Mouse (Mus musculus) liver, embryonic 16.5 days (tissue): ENCODE data around the gene Ubash3b. TPM values are rescaled to one million over a fixed set of nuclear protein-coding genes. Genes with fewer than 3 reads are reported as not detected.

Source experiments
- ATAC-seq: fragments of 200-750 bp; cut with Nextera tagmentation; 2 replicates; pipeline ENCODE4 v1.8.0; 2017; ENCODE audit warnings: low read depth, mild to moderate bottlenecking, moderate number of reproducible peaks, moderate library complexity
- H3K27ac ChIP-seq: fragments of 300-500 bp; sonication (generic); 2 replicates; pipeline ENCODE4 v1.5.1; 2014; ENCODE audit warnings: mild to moderate bottlenecking, low read length
- H3K27me3 ChIP-seq: fragments of 300-500 bp; sonication (generic); 2 replicates; pipeline ENCODE4 v1.6.1; 2014; ENCODE audit warnings: low read depth, low read length, mixed read lengths; ENCODE audit not compliant: control insufficient read depth, insufficient read depth
- H3K36me3 ChIP-seq: fragments of 300-500 bp; sonication (generic); 2 replicates; pipeline ENCODE4 v1.6.1; 2014; ENCODE audit warnings: mild to moderate bottlenecking; ENCODE audit not compliant: control insufficient read depth, insufficient read depth
- H3K4me1 ChIP-seq: fragments of 300-500 bp; sonication (generic); 2 replicates; pipeline ENCODE4 v1.6.1; 2014; ENCODE audit warnings: low read depth, low read length, mixed read lengths; ENCODE audit not compliant: control insufficient read depth
- H3K4me2 ChIP-seq: fragments of 300-500 bp; sonication (generic); 2 replicates; pipeline ENCODE4 v1.6.1; 2014; ENCODE audit warnings: low read depth, low read length, mixed read lengths
- H3K4me3 ChIP-seq: fragments of 300-500 bp; sonication (generic); 2 replicates; pipeline ENCODE4 v1.5.1; 2014; ENCODE audit warnings: low read depth, mild to moderate bottlenecking, low read length
- H3K9ac ChIP-seq: fragments of 300-500 bp; sonication (generic); 2 replicates; pipeline ENCODE4 v1.6.1; 2014; ENCODE audit warnings: low read depth, low read length
- H3K9me3 ChIP-seq: fragments of 300-500 bp; sonication (generic); replicated peaks from 2 replicates; pipeline ENCODE4 v1.6.1; 2016; ENCODE audit warnings: low read length; ENCODE audit not compliant: control insufficient read depth
- WGBS: fragments of 180-500 bp; shearing (Covaris S2); extraction: QIAGEN DNeasy Blood & Tissue Kit; methylation state at CpG from one replicate; pipeline ENCODE4 v1.1.7; 2014; ENCODE audit not compliant: insufficient replicate concordance; 5-methylcytosine and 5-hydroxymethylcytosine counted together
- polyA plus RNA-seq: library from polyadenylated mRNA; unstranded; fragments of >200 nt; fragmentation: Nextera tagmentation; extraction: Ambion mirVana; gene quantifications from 2 replicates; pipeline ENCODE4 v1.2.1, GENCODE M21; 2015

Gene Ubash3b
- polyA plus RNA-seq, 1 experiment from 2014 or later: 4.7 TPM

GRCm38 (mm10) chr9:41172426-41172825 is 10.9 kb upstream of the Ubash3b start:
- no peaks in the 10 kb centered on the region; the same call in 1 of the 2 replicates for H3K27me3 ChIP-seq
- no peak overlapping the region for H3K9ac ChIP-seq
- peak; percentile 60; the same call in 1 of the 2 replicates for ATAC-seq
- 36% methylated on average over 8 of the region's 8 CpGs for WGBS
- no peaks in the 10 kb centered on the region for H3K9me3 ChIP-seq
- H3K4me2 ChIP-seq: peak overlapping the region; percentile 31; the same call in 1 of the 2 replicates
- H3K27ac ChIP-seq: no peak overlapping the region
- peaks cover 20% of the 10 kb centered on the region for H3K4me1 ChIP-seq
- H3K36me3 ChIP-seq: no peaks in the 10 kb centered on the region
- H3K4me3 ChIP-seq: no peak overlapping the region

- Histone ChIP-seq H3K9ac (no peak overlapping the region), H3K9me3 (no peaks in the 10 kb centered on the region), H3K4me2 (no peak overlapping the region), H3K4me1 (peaks cover 20% of the 10 kb centered on the region), H3K27ac (no peak overlapping the region), H3K36me3 (no peaks in the 10 kb centered on the region), H3K27me3 (no peaks in the 10 kb centered on the region; the same call in 1 of the 2 replicates), H3K4me3 (no peak overlapping the region)
- ATAC-seq: no peak
- WGBS: 13% methylated on average over 8 of the region's 8 CpGs
Measured at GRCm38 (mm10) chr9:41170026-41170425, 8.5 kb upstream of the Ubash3b start.

- H3K4me3 ChIP-seq: no peak overlapping the region
- no peak overlapping the region for H3K27ac ChIP-seq
- H3K36me3 ChIP-seq: no peaks in the 10 kb centered on the region
- no peak overlapping the region for H3K9ac ChIP-seq
- H3K4me2 ChIP-seq: no peak overlapping the region
- no peaks in the 10 kb centered on the region for H3K9me3 ChIP-seq
- H3K27me3 ChIP-seq: no peaks in the 10 kb centered on the region
- 28% methylated on average over 2 of the region's 2 CpGs for WGBS
- peaks cover 20% of the 10 kb centered on the region for H3K4me1 ChIP-seq
- no peak for ATAC-seq
Measured at GRCm38 (mm10) chr9:41168656-41169055, 7.2 kb upstream of the Ubash3b start.

- no peak overlapping the region for H3K4me3 ChIP-seq
- no peaks in the 10 kb centered on the region for H3K9me3 ChIP-seq
- H3K4me1 ChIP-seq: peaks cover 18% of the 10 kb centered on the region
- H3K36me3 ChIP-seq: no peaks in the 10 kb centered on the region
- no peak overlapping the region for H3K4me2 ChIP-seq
- no peak overlapping the region for H3K9ac ChIP-seq
- ATAC-seq: no peak
- 77% methylated on average over 6 of the region's 6 CpGs for WGBS
- H3K27me3 ChIP-seq: no peaks in the 10 kb centered on the region
- H3K27ac ChIP-seq: no peak overlapping the region
Measured at GRCm38 (mm10) chr9:41168206-41168605, 6.7 kb upstream of the Ubash3b start.

- no peak overlapping the region for H3K4me2 ChIP-seq
- WGBS: 14% methylated on average over 10 of the region's 10 CpGs
- H3K27ac ChIP-seq: no peak overlapping the region
- ATAC-seq: 0 out of 2 replicates have a peak, but pooled peaks have one; percentile 19
- H3K27me3 ChIP-seq: no peaks in the 10 kb centered on the region
- H3K4me1 ChIP-seq: peaks cover 7% of the 10 kb centered on the region; the same call in 1 of the 2 replicates
- no peak overlapping the region for H3K9ac ChIP-seq
- H3K4me3 ChIP-seq: no peak overlapping the region
- no peaks in the 10 kb centered on the region for H3K9me3 ChIP-seq
- no peaks in the 10 kb centered on the region for H3K36me3 ChIP-seq
Measured at GRCm38 (mm10) chr9:41166886-41167285, 5.4 kb upstream of the Ubash3b start.

- ATAC-seq: no peak
- H3K4me3 ChIP-seq: no peak overlapping the region
- no peak overlapping the region for H3K9ac ChIP-seq
- peaks cover 4% of the 10 kb centered on the region for H3K4me1 ChIP-seq
- H3K27me3 ChIP-seq: no peaks in the 10 kb centered on the region; the same call in 1 of the 2 replicates
- no peaks in the 10 kb centered on the region for H3K36me3 ChIP-seq
- no peak overlapping the region for H3K4me2 ChIP-seq
- H3K9me3 ChIP-seq: no peaks in the 10 kb centered on the region
- H3K27ac ChIP-seq: no peak overlapping the region
- WGBS: 41% methylated on average over 4 of the region's 4 CpGs
Measured at GRCm38 (mm10) chr9:41162363-41162762, 866 bp upstream of the Ubash3b start.

GRCm38 (mm10) chr9:41160536-41161176 is 841 bp downstream of the Ubash3b start:
- H3K4me1 ChIP-seq: peaks cover 13% of the 10 kb centered on the region
- no peak for ATAC-seq
- WGBS: 27% methylated on average over 7 of the region's 7 CpGs
- H3K4me2 ChIP-seq: no peak overlapping the region
- no peak overlapping the region for H3K9ac ChIP-seq
- peaks cover 12% of the 10 kb centered on the region for H3K27me3 ChIP-seq
- H3K27ac ChIP-seq: peak overlapping the region; percentile 3; the same call in 1 of the 2 replicates
- H3K36me3 ChIP-seq: no peaks in the 10 kb centered on the region
- H3K9me3 ChIP-seq: no peaks in the 10 kb centered on the region
- no peak overlapping the region for H3K4me3 ChIP-seq

- H3K9me3 ChIP-seq: no peaks in the 10 kb centered on the region
- peaks cover 13% of the 10 kb centered on the region for H3K4me1 ChIP-seq
- H3K27ac ChIP-seq: no peak overlapping the region
- H3K36me3 ChIP-seq: no peaks in the 10 kb centered on the region
- H3K4me2 ChIP-seq: no peak overlapping the region
- H3K4me3 ChIP-seq: no peak overlapping the region
- ATAC-seq: no peak
- no peak overlapping the region for H3K9ac ChIP-seq
- peaks cover 12% of the 10 kb centered on the region for H3K27me3 ChIP-seq
- 74% methylated on average over 2 of the region's 2 CpGs for WGBS
Measured at GRCm38 (mm10) chr9:41159223-41159622, 2.3 kb downstream of the Ubash3b start.

- H3K4me1 ChIP-seq: peaks cover 13% of the 10 kb centered on the region
- peak overlapping the region; percentile 57; the same call in 1 of the 2 replicates for H3K27ac ChIP-seq
- 24% methylated on average over 15 of the region's 15 CpGs for WGBS
- H3K4me2 ChIP-seq: peak overlapping the region; percentile 89
- peak overlapping the region; percentile 77 for H3K4me3 ChIP-seq
- H3K27me3 ChIP-seq: peaks cover 12% of the 10 kb centered on the region
- no peak for ATAC-seq
- no peaks in the 10 kb centered on the region for H3K9me3 ChIP-seq
- H3K9ac ChIP-seq: peak overlapping the region; percentile 67
- no peaks in the 10 kb centered on the region for H3K36me3 ChIP-seq
Measured at GRCm38 (mm10) chr9:41157872-41158567, 3.5 kb downstream of the Ubash3b start.
